Mouse (Mus musculus): ENCODE results near the gene Psmb10.

Gene Psmb10

GRCm38 (mm10) chr8:105938306-105938669 is at the start of gene Psmb10:
Gene Psmb10, minus strand, starts transcription at chr8:105938444.
- in situ Hi-C loops (cut with MboI; ENCODE audit: unreplicated experiment in 2 of 2): loop anchor here (5.0 to 10.0 kb wide), 2 partner anchors 84 to 333 kb away; partner anchors contain the start of gene Ripor1 (in 1 of the 2)

- in situ Hi-C loops (cut with MboI; ENCODE audit: unreplicated experiment in 2 of 2): loop anchor here in 1 of 2 experiments (5.0 to 25.0 kb wide), 2 partner anchors 41 to 429 kb away; partner anchors contain the start of genes Lcat and Zfp90
Measured at GRCm38 (mm10) chr8:105983406-105983805, 45.2 kb upstream of the Psmb10 start.

- in situ Hi-C loops (cut with MboI; ENCODE audit: unreplicated experiment in 2 of 2): loop anchor here in 1 of 2 experiments (5.0 to 25.0 kb wide), 2 partner anchors 39 to 431 kb away; partner anchors contain the start of genes Lcat and Zfp90
Measured at GRCm38 (mm10) chr8:105981146-105981545, 42.9 kb upstream of the Psmb10 start.

GRCm38 (mm10) chr8:105979325-105979724 is 41.1 kb upstream of the Psmb10 start, which contains the start of gene Dpep3:
Gene Dpep3, minus strand, starts transcription at chr8:105979429.
- in situ Hi-C loops (cut with MboI; ENCODE audit: unreplicated experiment in 2 of 2): loop anchor here (5.0 to 25.0 kb wide), 2 partner anchors 37 to 433 kb away; partner anchors contain the start of genes Lcat (in 1 of the 2) and Zfp90 (in 1 of the 2)

GRCm38 (mm10) chr8:105975363-105975762 is 37.1 kb upstream of the Psmb10 start:
- in situ Hi-C loops (cut with MboI; ENCODE audit: unreplicated experiment in 2 of 2): loop anchor here (5.0 to 25.0 kb wide), 2 partner anchors 33 to 437 kb away; partner anchors contain the start of genes Lcat (in 1 of the 2) and Zfp90 (in 1 of the 2)

GRCm38 (mm10) chr8:105971019-105971720 is 32.9 kb upstream of the Psmb10 start:
- in situ Hi-C loops (cut with MboI; ENCODE audit: unreplicated experiment in 2 of 2): loop anchor here (25.0 kb wide), 2 partner anchors 416 to 691 kb away; no protein-coding TSS in a partner anchor

GRCm38 (mm10) chr8:105969367-105969766 is 31.1 kb upstream of the Psmb10 start:
- in situ Hi-C loops (cut with MboI; ENCODE audit: unreplicated experiment in 2 of 2): loop anchor here (25.0 kb wide), 2 partner anchors 418 to 693 kb away; no protein-coding TSS in a partner anchor

- in situ Hi-C loops (cut with MboI; ENCODE audit: unreplicated experiment in 2 of 2): loop anchor here (25.0 kb wide), 2 partner anchors 420 to 695 kb away; no protein-coding TSS in a partner anchor
Measured at GRCm38 (mm10) chr8:105966692-105967311, 28.6 kb upstream of the Psmb10 start.

- in situ Hi-C loops (cut with MboI; ENCODE audit: unreplicated experiment in 2 of 2): loop anchor here (25.0 kb wide), 2 partner anchors 421 to 696 kb away; no protein-coding TSS in a partner anchor
Measured at GRCm38 (mm10) chr8:105965905-105966341, 27.7 kb upstream of the Psmb10 start, which contains the start of gene Slc12a4. Gene Slc12a4, minus strand, starts transcription at chr8:105966097.

- in situ Hi-C loops (cut with MboI; ENCODE audit: unreplicated experiment in 2 of 2): loop anchor here (25.0 kb wide), 2 partner anchors 422 to 697 kb away; no protein-coding TSS in a partner anchor
Measured at GRCm38 (mm10) chr8:105965266-105965904, 27.1 kb upstream of the Psmb10 start.

GRCm38 (mm10) chr8:105964506-105965265 is 26.4 kb upstream of the Psmb10 start:
- in situ Hi-C loops (cut with MboI; ENCODE audit: unreplicated experiment in 2 of 2): loop anchor here (25.0 kb wide), 2 partner anchors 423 to 698 kb away; no protein-coding TSS in a partner anchor

- in situ Hi-C loops (cut with MboI; ENCODE audit: unreplicated experiment in 2 of 2): loop anchor here (25.0 kb wide), 2 partner anchors 426 to 701 kb away; no protein-coding TSS in a partner anchor
Measured at GRCm38 (mm10) chr8:105961536-105961935, 23.3 kb upstream of the Psmb10 start.

GRCm38 (mm10) chr8:105961101-105961500 is 22.9 kb upstream of the Psmb10 start:
- in situ Hi-C loops (cut with MboI; ENCODE audit: unreplicated experiment in 2 of 2): loop anchor here (25.0 kb wide), 2 partner anchors 426 to 701 kb away; no protein-coding TSS in a partner anchor

- in situ Hi-C loops (cut with MboI; ENCODE audit: unreplicated experiment in 2 of 2): loop anchor here (25.0 kb wide), 2 partner anchors 428 to 703 kb away; no protein-coding TSS in a partner anchor
Measured at GRCm38 (mm10) chr8:105959350-105959749, 21.1 kb upstream of the Psmb10 start.

GRCm38 (mm10) chr8:105957813-105958212 is 19.6 kb upstream of the Psmb10 start:
- in situ Hi-C loops (cut with MboI; ENCODE audit: unreplicated experiment in 2 of 2): loop anchor here (25.0 kb wide), 2 partner anchors 429 to 704 kb away; no protein-coding TSS in a partner anchor

- in situ Hi-C loops (cut with MboI; ENCODE audit: unreplicated experiment in 2 of 2): loop anchor here (25.0 kb wide), 2 partner anchors 431 to 706 kb away; no protein-coding TSS in a partner anchor
Measured at GRCm38 (mm10) chr8:105956556-105956955, 18.3 kb upstream of the Psmb10 start.

- in situ Hi-C loops (cut with MboI; ENCODE audit: unreplicated experiment in 2 of 2): loop anchor here (25.0 kb wide), 2 partner anchors 436 to 711 kb away; no protein-coding TSS in a partner anchor
Measured at GRCm38 (mm10) chr8:105951057-105951659, 12.9 kb upstream of the Psmb10 start.

GRCm38 (mm10) chr8:105949350-105949749 is 11.1 kb upstream of the Psmb10 start:
- in situ Hi-C loops (cut with MboI; ENCODE audit: unreplicated experiment in 2 of 2): no loop called here

Data from v-Abl transformed pro-B cells (cell line).